32 mouse cellular contexts compared by ENCODE assay signal in the genomic region with DNA sequence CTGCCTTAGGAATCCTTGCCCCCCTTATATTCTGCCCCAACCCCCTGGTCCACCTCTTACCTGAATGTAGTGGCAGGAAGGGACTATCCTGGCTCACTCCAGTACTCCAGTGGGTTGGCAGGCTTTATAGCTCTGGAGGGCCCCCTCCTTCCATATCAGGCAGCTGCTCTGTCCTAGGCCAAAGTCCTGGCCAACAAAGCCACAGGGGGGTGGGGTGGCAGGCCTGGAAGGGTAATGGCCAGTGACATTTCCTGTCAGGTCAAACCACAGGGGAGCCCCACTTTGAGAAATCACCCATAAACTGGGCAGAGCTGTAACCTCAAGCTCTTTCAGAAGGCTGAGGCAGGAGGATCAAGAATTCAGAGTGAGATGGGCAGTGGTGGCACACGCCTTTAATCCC. TPM values are rescaled to one million over a fixed set of nuclear protein-coding genes. Genes with fewer than 3 reads are reported as not detected.
DNase-seq lines count a peak whose midpoint lies in the region; ATAC-seq lines count a peak whose summit lies in the region.
"Had no signal": no experiment of that assay in that cellular context is flagged by ENCODE, and none has a peak within 500 bp of the region (broad histone marks: within the 10 kb centered on the region; RNA-seq: fewer than 3 reads in every experiment).

No protein-coding gene starts in this region.

- H3K4me3 ChIP-seq in erythroblast, embryonic 14.5 days (replicated peaks) = peak overlapping the region; percentile 39
- no peak overlapping the region for H3K4me3 ChIP-seq in intestine, embryonic 15.5 days (replicated peaks)
- H3K4me3 ChIP-seq in liver, embryonic 13.5 days (replicated peaks) = peak overlapping the region; percentile 37
- no peak overlapping the region for H3K4me3 ChIP-seq in heart, embryonic 10.5 days
- H3K4me3 ChIP-seq: embryonic facial prominence, embryonic 12.5 days; heart, embryonic 13.5 days; limb, embryonic 15.5 days had no signal

- 70% methylated on average over 1 of the region's 1 CpGs for WGBS in intestine, embryonic 15.5 days
- 65% methylated on average over 1 of the region's 1 CpGs for WGBS in liver, embryonic 13.5 days (ENCODE audit: insufficient replicate concordance)
- 69% methylated on average over 1 of the region's 1 CpGs for WGBS in heart, embryonic 10.5 days

- H3K27me3 ChIP-seq in erythroblast, embryonic 14.5 days (ENCODE audit: control insufficient read depth) = no peaks in the 10 kb centered on the region
- no peaks in the 10 kb centered on the region for H3K27me3 ChIP-seq in intestine, embryonic 15.5 days (replicated peaks)
- no peaks in the 10 kb centered on the region for H3K27me3 ChIP-seq in liver, embryonic 13.5 days
- no peaks in the 10 kb centered on the region for H3K27me3 ChIP-seq in heart, embryonic 10.5 days (ENCODE audit: insufficient read depth, poor library complexity, severe bottlenecking)
- H3K27me3 ChIP-seq: embryonic facial prominence, embryonic 12.5 days; heart, embryonic 13.5 days; limb, embryonic 15.5 days; Patski had no signal

- no peak overlapping the region for H3K9ac ChIP-seq in intestine, embryonic 15.5 days
- peak overlapping the region; percentile 38; the same call in 1 of the 2 replicates for H3K9ac ChIP-seq in liver, embryonic 13.5 days
- H3K9ac ChIP-seq: embryonic facial prominence, embryonic 12.5 days; heart, embryonic 13.5 days; hindbrain, embryonic 14.5 days; limb, embryonic 15.5 days had no signal

- no peak for ATAC-seq in erythroblast, adult 5-6 weeks (replicated peaks; ENCODE audit: low FRiP score, poor library complexity, severe bottlenecking)
- peak; percentile 71 for ATAC-seq in intestine, embryonic 15.5 days
- peak; percentile 59 for ATAC-seq in liver, embryonic 13.5 days (ENCODE audit: low read depth)
- ATAC-seq in monocyte, adult 5-6 weeks (replicated peaks; ENCODE audit: insufficient number of reproducible peaks, low FRiP score, low TSS enrichment, poor library complexity, severe bottlenecking) = peak; percentile 67
- ATAC-seq: CD4-positive, CD25-positive, alpha-beta regulatory T cell, adult 4 months; forebrain, embryonic 16.5 days; Patski had no signal

- H3K4me1 ChIP-seq in erythroblast, embryonic 14.5 days (ENCODE audit: control insufficient read depth) = peaks cover 3% of the 10 kb centered on the region; the same call in 1 of the 2 replicates
- H3K4me1 ChIP-seq in intestine, embryonic 15.5 days (replicated peaks) = 0 out of 2 replicates have a peak, but pooled peaks cover 7% of the 10 kb centered on the region
- H3K4me1 ChIP-seq in liver, embryonic 13.5 days (replicated peaks) = peaks cover 26% of the 10 kb centered on the region
- H3K4me1 ChIP-seq in heart, embryonic 10.5 days = peaks cover 7% of the 10 kb centered on the region
- H3K4me1 ChIP-seq: embryonic facial prominence, embryonic 12.5 days; limb, embryonic 15.5 days had no signal

- no peak for DNase-seq in liver, embryonic 13.5 days
- DNase-seq in embryo, embryonic 10.5 days (ENCODE audit: low spot score) = no peak
- DNase-seq in heart, embryonic 10.5 days (ENCODE audit: low spot score) = no peak
- no peak for DNase-seq in urinary bladder, postnatal 14 days (ENCODE audit: low spot score)
- DNase-seq: adrenal gland, postnatal 10 days; cerebellum, adult 9-11 months; gastrocnemius, postnatal 36 days; kidney, adult 18-20 months; kidney, postnatal 10 days; lung, postnatal 10 days; right cerebral cortex, postnatal 4 days had no signal

- no peaks in the 10 kb centered on the region for H3K9me3 ChIP-seq in erythroblast, embryonic 14.5 days (ENCODE audit: control insufficient read depth, low read length)
- no peaks in the 10 kb centered on the region for H3K9me3 ChIP-seq in intestine, embryonic 15.5 days
- no peaks in the 10 kb centered on the region for H3K9me3 ChIP-seq in liver, embryonic 13.5 days (replicated peaks)
- H3K9me3 ChIP-seq in heart, embryonic 10.5 days = no peaks in the 10 kb centered on the region
- H3K9me3 ChIP-seq: embryonic facial prominence, embryonic 12.5 days; heart, embryonic 13.5 days; limb, embryonic 15.5 days; megakaryocyte, embryonic 14.5 days had no signal

- no peaks in the 10 kb centered on the region; the same call in 1 of the 2 replicates for H3K36me3 ChIP-seq in erythroblast, embryonic 14.5 days (ENCODE audit: control insufficient read depth)
- H3K36me3 ChIP-seq in intestine, embryonic 15.5 days = no peaks in the 10 kb centered on the region
- 0 out of 2 replicates have a peak, but pooled peaks cover under 1% of the 10 kb centered on the region for H3K36me3 ChIP-seq in liver, embryonic 13.5 days
- no peaks in the 10 kb centered on the region for H3K36me3 ChIP-seq in heart, embryonic 10.5 days
- H3K36me3 ChIP-seq: embryonic facial prominence, embryonic 12.5 days; heart, embryonic 13.5 days; limb, embryonic 15.5 days had no signal

- H3K4me2 ChIP-seq in intestine, embryonic 15.5 days (replicated peaks) = no peak overlapping the region
- H3K4me2 ChIP-seq in liver, embryonic 13.5 days = peak overlapping the region; percentile 24; the same call in 1 of the 2 replicates
- H3K4me2 ChIP-seq: embryonic facial prominence, embryonic 12.5 days; heart, embryonic 13.5 days; hindbrain, embryonic 14.5 days; limb, embryonic 15.5 days had no signal

- H3K27ac ChIP-seq in intestine, embryonic 15.5 days = no peak overlapping the region
- H3K27ac ChIP-seq in liver, embryonic 13.5 days = peak overlapping the region; percentile 64
- H3K27ac ChIP-seq in heart, embryonic 10.5 days = no peak overlapping the region
- H3K27ac ChIP-seq: embryonic facial prominence, embryonic 12.5 days; heart, embryonic 13.5 days; hindbrain, embryonic 14.5 days; limb, embryonic 15.5 days had no signal

RNA-seq across cellular contexts. Expression of a gene that starts 1.1 kb away (rescaled TPM):
- polyA plus RNA-seq in erythroblast, embryonic 14.5 days (2012) = 0.32 and 0.99 TPM in 2 replicates
- total RNA-seq in erythroblast, adult 5-6 weeks (2015; ENCODE audit: low replicate concordance) = 10.4 and 16.1 TPM in 2 replicates
- 4.7 and 8.3 TPM in 2 replicates for total RNA-seq in erythroblast, adult 5-6 weeks (2017; ENCODE audit: low replicate concordance)
- polyA plus RNA-seq in intestine, embryonic 15.5 days (2015; fragmentation: Nextera tagmentation; extraction: Ambion mirVana) = 164 and 258 TPM in 2 replicates
- polyA plus RNA-seq in liver, embryonic 13.5 days (2015; fragmentation: Nextera tagmentation; extraction: Ambion mirVana) = 568 and 648 TPM in 2 replicates
- 221 to 583 TPM (median 515 TPM) in 3 replicates for total RNA-seq in monocyte, adult 5-6 weeks (2017)
- polyA plus RNA-seq in heart, embryonic 10.5 days (2016; fragmentation: Nextera tagmentation; extraction: Ambion mirVana) = 10.8 TPM in 1 of 2 replicates, not detected in the other
- total RNA-seq: ES-E14; heart, postnatal 25 days; layer of hippocampus, adult 18-20 months; layer of hippocampus, postnatal 25 days; left cerebral cortex, postnatal 14 days; midbrain, postnatal 0 days had no signal
- polyA plus RNA-seq: CD4-positive, CD25-positive, alpha-beta regulatory T cell, adult 4 months; cortical plate, adult 2 months; forebrain, embryonic 16.5 days; hindbrain, embryonic 14.5 days; Patski had no signal

RNA-seq across cellular contexts. Expression of a gene that starts 4.6 kb away (rescaled TPM):
- not detected in 2 replicates for polyA plus RNA-seq in erythroblast, embryonic 14.5 days (2012)
- not detected in 2 replicates for total RNA-seq in erythroblast, adult 5-6 weeks (2015; ENCODE audit: low replicate concordance)
- not detected in 2 replicates for total RNA-seq in erythroblast, adult 5-6 weeks (2017; ENCODE audit: low replicate concordance)
- polyA plus RNA-seq in intestine, embryonic 15.5 days (2015; fragmentation: Nextera tagmentation; extraction: Ambion mirVana) = 0.71 and 1.2 TPM in 2 replicates
- polyA plus RNA-seq in liver, embryonic 13.5 days (2015; fragmentation: Nextera tagmentation; extraction: Ambion mirVana) = 5.6 and 7.5 TPM in 2 replicates
- not detected in 3 replicates for total RNA-seq in monocyte, adult 5-6 weeks (2017)
- polyA plus RNA-seq in heart, embryonic 10.5 days (2016; fragmentation: Nextera tagmentation; extraction: Ambion mirVana) = 0.46 TPM in 1 of 2 replicates, not detected in the other
- total RNA-seq: ES-E14; gastrocnemius, postnatal 36 days; heart, postnatal 25 days; layer of hippocampus, adult 18-20 months; layer of hippocampus, postnatal 25 days; left cerebral cortex, postnatal 14 days; midbrain, postnatal 0 days had no signal
- polyA plus RNA-seq: brain, embryonic 14.5 days; CD4-positive, CD25-positive, alpha-beta regulatory T cell, adult 4 months; cortical plate, adult 2 months; embryonic facial prominence, embryonic 12.5 days; forebrain, embryonic 16.5 days; heart, embryonic 13.5 days; hindbrain, embryonic 14.5 days; limb, embryonic 15.5 days; midbrain, postnatal 0 days; Patski; thymus, postnatal 0 days had no signal

RNA-seq across cellular contexts. Expression of a gene that starts 4.6 kb away (rescaled TPM):
- 0.10 and 0.20 TPM in 2 replicates for polyA plus RNA-seq in erythroblast, embryonic 14.5 days (2012)
- total RNA-seq in erythroblast, adult 5-6 weeks (2015; ENCODE audit: low replicate concordance) = not detected in 2 replicates
- not detected in 2 replicates for total RNA-seq in erythroblast, adult 5-6 weeks (2017; ENCODE audit: low replicate concordance)
- polyA plus RNA-seq in intestine, embryonic 15.5 days (2015; fragmentation: Nextera tagmentation; extraction: Ambion mirVana) = 4.7 and 7.0 TPM in 2 replicates
- 58.3 and 74.0 TPM in 2 replicates for polyA plus RNA-seq in liver, embryonic 13.5 days (2015; fragmentation: Nextera tagmentation; extraction: Ambion mirVana)
- 0.48 TPM in 1 of 3 replicates, not detected in the others for total RNA-seq in monocyte, adult 5-6 weeks (2017)
- polyA plus RNA-seq in heart, embryonic 10.5 days (2016; fragmentation: Nextera tagmentation; extraction: Ambion mirVana) = 0.65 TPM in 1 of 2 replicates, not detected in the other
- total RNA-seq: heart, postnatal 25 days; layer of hippocampus, adult 18-20 months; layer of hippocampus, postnatal 25 days; left cerebral cortex, postnatal 14 days; midbrain, postnatal 0 days had no signal
- polyA plus RNA-seq: brain, embryonic 14.5 days; cortical plate, adult 2 months; embryonic facial prominence, embryonic 12.5 days; forebrain, embryonic 16.5 days; hindbrain, embryonic 14.5 days; midbrain, postnatal 0 days had no signal

RNA-seq across cellular contexts. Expression of a gene that starts 11.8 kb away (rescaled TPM):
- polyA plus RNA-seq in erythroblast, embryonic 14.5 days (2012) = 15.2 and 16.7 TPM in 2 replicates
- 10.0 and 23.2 TPM in 2 replicates for total RNA-seq in erythroblast, adult 5-6 weeks (2015; ENCODE audit: low replicate concordance)
- total RNA-seq in erythroblast, adult 5-6 weeks (2017; ENCODE audit: low replicate concordance) = 12.0 and 15.7 TPM in 2 replicates
- 77.2 and 85.6 TPM in 2 replicates for polyA plus RNA-seq in intestine, embryonic 15.5 days (2015; fragmentation: Nextera tagmentation; extraction: Ambion mirVana)
- 45.2 and 51.0 TPM in 2 replicates for polyA plus RNA-seq in liver, embryonic 13.5 days (2015; fragmentation: Nextera tagmentation; extraction: Ambion mirVana)
- 42.6 to 53.9 TPM (median 51.1 TPM) in 3 replicates for total RNA-seq in monocyte, adult 5-6 weeks (2017)
- 94.1 and 101 TPM in 2 replicates for polyA plus RNA-seq in heart, embryonic 10.5 days (2016; fragmentation: Nextera tagmentation; extraction: Ambion mirVana)

RNA-seq across cellular contexts. Expression of a gene that starts 15.8 kb away (rescaled TPM):
- 0.94 and 1.3 TPM in 2 replicates for polyA plus RNA-seq in erythroblast, embryonic 14.5 days (2012)
- total RNA-seq in erythroblast, adult 5-6 weeks (2015; ENCODE audit: low replicate concordance) = 5.8 TPM in 1 of 2 replicates, not detected in the other
- 3.6 TPM in 1 of 2 replicates, not detected in the other for total RNA-seq in erythroblast, adult 5-6 weeks (2017; ENCODE audit: low replicate concordance)
- polyA plus RNA-seq in intestine, embryonic 15.5 days (2015; fragmentation: Nextera tagmentation; extraction: Ambion mirVana) = 27.1 and 34.7 TPM in 2 replicates
- polyA plus RNA-seq in liver, embryonic 13.5 days (2015; fragmentation: Nextera tagmentation; extraction: Ambion mirVana) = 247 and 261 TPM in 2 replicates
- 10.9 to 16.5 TPM (median 12.4 TPM) in 3 replicates for total RNA-seq in monocyte, adult 5-6 weeks (2017)
- 5.4 and 19.9 TPM in 2 replicates for polyA plus RNA-seq in heart, embryonic 10.5 days (2016; fragmentation: Nextera tagmentation; extraction: Ambion mirVana)
- polyA plus RNA-seq: CD4-positive, CD25-positive, alpha-beta regulatory T cell, adult 4 months had no signal

Comparison
In these comparisons a context has a peak if more than half of its experiments do, and no peak if none do; other contexts are left out.
1. H3K4me3 ChIP-seq: peak in erythroblast, embryonic 14.5 days (single experiment) and liver, embryonic 13.5 days (single experiment); none in intestine, embryonic 15.5 days (single experiment) and heart, embryonic 10.5 days (single experiment).
2. RNA of a gene that starts 1.1 kb away (polyA plus RNA-seq): 568 to 648 TPM in liver, embryonic 13.5 days and 164 to 258 TPM in intestine, embryonic 15.5 days; 10.8 TPM in heart, embryonic 10.5 days and 0.32 to 0.99 TPM in erythroblast, embryonic 14.5 days; every median in the first group is over 10 times any median in the second.